Mouse (Mus musculus) kidney, postnatal 0 days (tissue): ENCODE data around the gene Fsd1. TPM values are rescaled to one million over a fixed set of nuclear protein-coding genes. Genes with fewer than 3 reads are reported as not detected.

Experiments used
- ATAC-seq: fragments of 200-750 bp; cut with Nextera tagmentation; replicated peaks from 2 replicates; pipeline ENCODE4 v1.8.0; 2017; ENCODE audit warnings: low read depth, moderate number of reproducible peaks, moderate TSS enrichment, moderate library complexity; ENCODE audit not compliant: low FRiP score
- DNase-seq: peaks from one replicate; pipeline ENCODE4 v3.0.0-alpha.2; 2016; ENCODE audit warnings: low spot score
- H3K27ac ChIP-seq: fragments of 300-500 bp; sonication (generic); 2 replicates; pipeline ENCODE4 v1.5.1; 2014; ENCODE audit warnings: mild to moderate bottlenecking
- H3K27me3 ChIP-seq: fragments of 300-500 bp; sonication (generic); 2 replicates; pipeline ENCODE4 v1.6.1; 2014; ENCODE audit warnings: low read length, mixed read lengths; ENCODE audit not compliant: insufficient read depth
- H3K36me3 ChIP-seq: fragments of 300-500 bp; sonication (generic); 2 replicates; pipeline ENCODE4 v1.6.1; 2014; ENCODE audit warnings: low read length, mixed read lengths; ENCODE audit not compliant: insufficient read depth
- H3K4me1 ChIP-seq: fragments of 300-500 bp; sonication (generic); replicated peaks from 2 replicates; pipeline ENCODE4 v1.6.1; 2014; ENCODE audit warnings: antibody characterized with exemption, low read length, mixed read lengths; ENCODE audit not compliant: insufficient read depth
- H3K4me2 ChIP-seq: fragments of 300-500 bp; sonication (generic); 2 replicates; pipeline ENCODE4 v1.6.1; 2014; ENCODE audit warnings: mild to moderate bottlenecking, low read length, moderate library complexity, mixed read lengths
- H3K4me3 ChIP-seq: fragments of 300-500 bp; sonication (generic); replicated peaks from 2 replicates; pipeline ENCODE4 v1.5.1; 2014; ENCODE audit warnings: low read depth, low read length
- H3K9ac ChIP-seq: fragments of 300-500 bp; sonication (generic); 2 replicates; pipeline ENCODE4 v1.6.1; 2014; ENCODE audit warnings: low read depth, low read length
- H3K9me3 ChIP-seq: fragments of 300-500 bp; sonication (generic); replicated peaks from 2 replicates; pipeline ENCODE4 v1.6.1; 2016; ENCODE audit warnings: low read length, inconsistent platforms, mixed read lengths
- CTCF ChIP-seq: IDR thresholded peaks from 2 replicates; pipeline ENCODE4 v1.5.1; 2016; ENCODE audit warnings: antibody characterized with exemption, low read depth, mild to moderate bottlenecking, moderate library complexity
- WGBS: fragments of 180-500 bp; shearing (Covaris S2); extraction: QIAGEN DNeasy Blood & Tissue Kit; methylation state at CpG from one replicate; pipeline ENCODE4 v1.1.7; 2014; 5-methylcytosine and 5-hydroxymethylcytosine counted together
- polyA plus RNA-seq: library from polyadenylated mRNA; unstranded; fragments of >200 nt; fragmentation: Nextera tagmentation; extraction: Ambion mirVana; gene quantifications from 2 replicates; pipeline ENCODE4 v1.2.1, GENCODE M21; 2015

The Fsd1 gene
- polyA plus RNA-seq, 1 experiment from 2014 or later: 6.7 TPM

GRCm38 (mm10) chr17:56008356-56009087 lies 22.2 kb downstream of the Fsd1 start:
- under 1% methylated on average over 21 of the region's 21 CpGs for WGBS
- no peaks in the 10 kb centered on the region for H3K36me3 ChIP-seq
- no peak for TF ChIP-seq CTCF
- peaks cover 15% of the 10 kb centered on the region for H3K4me1 ChIP-seq
- no peaks in the 10 kb centered on the region for H3K27me3 ChIP-seq
- peak overlapping the region; percentile 72 for H3K4me3 ChIP-seq
- ATAC-seq (peak; percentile 92), DNase-seq (peak; percentile 99)
- peak overlapping the region; percentile 88 for H3K27ac ChIP-seq
- H3K9me3 ChIP-seq: no peaks in the 10 kb centered on the region
- H3K4me2 ChIP-seq: peak overlapping the region; percentile 99
- H3K9ac ChIP-seq: peak overlapping the region; percentile 69

- Histone ChIP-seq H3K4me1 (peaks cover 15% of the 10 kb centered on the region), H3K9ac (peak overlapping the region; percentile 69), H3K4me2 (peak overlapping the region; percentile 99), H3K4me3 (peak overlapping the region; percentile 72), H3K9me3 (no peaks in the 10 kb centered on the region), H3K27ac (peak overlapping the region; percentile 88; the same call in 1 of the 2 replicates), H3K27me3 (no peaks in the 10 kb centered on the region), H3K36me3 (no peaks in the 10 kb centered on the region)
- ATAC-seq (peak; percentile 87), DNase-seq (peak; percentile 97)
- under 1% methylated on average over 62 of the region's 62 CpGs for WGBS
- peak; percentile 58 for TF ChIP-seq CTCF
These were observed 23.0 kb downstream of the Fsd1 start for GRCm38 (mm10) chr17:56009088-56009961.

- ATAC-seq (no peak), DNase-seq (no peak)
- H3K4me1 ChIP-seq: peaks cover 15% of the 10 kb centered on the region
- peak overlapping the region; percentile 99 for H3K4me2 ChIP-seq
- peaks cover 2% of the 10 kb centered on the region; the same call in 1 of the 2 replicates for H3K36me3 ChIP-seq
- H3K9ac ChIP-seq: peak overlapping the region; percentile 69; the same call in 1 of the 2 replicates
- H3K9me3 ChIP-seq: no peaks in the 10 kb centered on the region
- TF ChIP-seq CTCF: no peak
- no peaks in the 10 kb centered on the region for H3K27me3 ChIP-seq
- H3K4me3 ChIP-seq: peak overlapping the region; percentile 72
- WGBS: 33% methylated on average over 2 of the region's 2 CpGs
- 0 out of 2 replicates have a peak overlapping the region, but pooled peaks have one; percentile 5 for H3K27ac ChIP-seq
These were observed 23.6 kb downstream of the Fsd1 start for GRCm38 (mm10) chr17:56009962-56010240.

- peaks cover 15% of the 10 kb centered on the region for H3K4me1 ChIP-seq
- H3K9me3 ChIP-seq: no peaks in the 10 kb centered on the region
- no peaks in the 10 kb centered on the region for H3K27me3 ChIP-seq
- 61% methylated on average over 14 of the region's 14 CpGs for WGBS
- ATAC-seq: no peak
- TF ChIP-seq CTCF: no peak
- peak overlapping the region; percentile 69; the same call in 1 of the 2 replicates for H3K9ac ChIP-seq
- peak overlapping the region; percentile 99 for H3K4me2 ChIP-seq
- DNase-seq: no peak
- H3K4me3 ChIP-seq: 0 out of 2 replicates have a peak overlapping the region, but pooled peaks have one; percentile 72
- peaks cover 6% of the 10 kb centered on the region; the same call in 1 of the 2 replicates for H3K36me3 ChIP-seq
- peak overlapping the region; percentile 5; the same call in 1 of the 2 replicates for H3K27ac ChIP-seq
These were observed 23.9 kb downstream of the Fsd1 start for GRCm38 (mm10) chr17:56010255-56010654.

GRCm38 (mm10) chr17:56010681-56011080 lies 24.4 kb downstream of the Fsd1 start:
- no peak overlapping the region for H3K27ac ChIP-seq
- H3K36me3 ChIP-seq: peaks cover 10% of the 10 kb centered on the region
- peak; percentile 92 for TF ChIP-seq CTCF
- peak overlapping the region; percentile 99 for H3K4me2 ChIP-seq
- H3K4me3 ChIP-seq: no peak overlapping the region
- H3K9ac ChIP-seq: peak overlapping the region; percentile 69; the same call in 1 of the 2 replicates
- ATAC-seq (no peak), DNase-seq (peak; percentile 67)
- no peaks in the 10 kb centered on the region for H3K27me3 ChIP-seq
- 12% methylated on average over 9 of the region's 9 CpGs for WGBS
- H3K9me3 ChIP-seq: no peaks in the 10 kb centered on the region
- peaks cover 15% of the 10 kb centered on the region for H3K4me1 ChIP-seq

GRCm38 (mm10) chr17:56011441-56011840 lies 25.1 kb downstream of the Fsd1 start:
- ATAC-seq (no peak), DNase-seq (no peak)
- H3K4me1 ChIP-seq: peaks cover 15% of the 10 kb centered on the region
- H3K27me3 ChIP-seq: no peaks in the 10 kb centered on the region
- H3K9me3 ChIP-seq: no peaks in the 10 kb centered on the region
- H3K27ac ChIP-seq: no peak overlapping the region
- H3K36me3 ChIP-seq: peaks cover 18% of the 10 kb centered on the region
- H3K4me3 ChIP-seq: no peak overlapping the region
- no peak overlapping the region for H3K4me2 ChIP-seq
- 91% methylated on average over 7 of the region's 7 CpGs for WGBS
- no peak overlapping the region for H3K9ac ChIP-seq
- TF ChIP-seq CTCF: no peak
